In genomic region chr1:66460850-66461249, GRCm38 (mm10) we compare ENCODE assay signal across 22 mouse cellular contexts. TPM values are rescaled to one million over a fixed set of nuclear protein-coding genes. Genes with fewer than 3 reads are reported as not detected.
"Had no signal": no experiment of that assay in that cellular context is flagged by ENCODE, and none has a peak within 500 bp of the region (broad histone marks: within the 10 kb centered on the region; RNA-seq: fewer than 3 reads in every experiment).

No protein-coding gene starts in this region.

- H3K27me3 ChIP-seq: liver, embryonic 13.5 days; megakaryocyte, embryonic 14.5 days; midbrain, embryonic 13.5 days; neural tube, embryonic 13.5 days; stomach, embryonic 15.5 days had no signal

- DNase-seq: kidney, adult 2 months; kidney, postnatal 36 days; layer of hippocampus, postnatal 36 days; liver, embryonic 13.5 days; retina, postnatal 1 day; right cerebral cortex, postnatal 25 days; spleen, adult 18-20 months; thymus, postnatal 25 days had no signal

- H3K9ac ChIP-seq: liver, embryonic 13.5 days; midbrain, embryonic 13.5 days; neural tube, embryonic 13.5 days; stomach, embryonic 15.5 days had no signal

- ATAC-seq: intestine, postnatal 0 days; midbrain, embryonic 13.5 days; midbrain, embryonic 16.5 days had no signal

- H3K4me1 ChIP-seq: liver, embryonic 13.5 days; megakaryocyte, embryonic 14.5 days; midbrain, embryonic 13.5 days; neural tube, embryonic 13.5 days; stomach, embryonic 15.5 days had no signal

- H3K4me3 ChIP-seq: left cerebral cortex, adult 2 months; liver, embryonic 13.5 days; megakaryocyte, embryonic 14.5 days; midbrain, embryonic 10.5 days; midbrain, embryonic 13.5 days; myocyte; neural tube, embryonic 13.5 days; stomach, embryonic 15.5 days had no signal

- H3K9me3 ChIP-seq: liver, embryonic 13.5 days; megakaryocyte, embryonic 14.5 days; midbrain, embryonic 10.5 days; midbrain, embryonic 13.5 days; neural tube, embryonic 13.5 days; stomach, embryonic 15.5 days had no signal

- H3K36me3 ChIP-seq: liver, embryonic 13.5 days; midbrain, embryonic 10.5 days; midbrain, embryonic 13.5 days; neural tube, embryonic 13.5 days; stomach, embryonic 15.5 days had no signal

- H3K4me2 ChIP-seq: liver, embryonic 13.5 days; midbrain, embryonic 13.5 days; neural tube, embryonic 13.5 days; stomach, embryonic 15.5 days had no signal

- H3K27ac ChIP-seq: kidney, postnatal 0 days; left cerebral cortex, adult 2 months; liver, embryonic 13.5 days; midbrain, embryonic 10.5 days; midbrain, embryonic 13.5 days; neural tube, embryonic 13.5 days; stomach, embryonic 15.5 days had no signal

RNA-seq across cellular contexts. Expression of gene Unc80, which starts 7.3 kb away (rescaled TPM):
- total RNA-seq: monocyte, adult 5-6 weeks; neutrophil, adult 5-6 weeks had no signal
- polyA plus RNA-seq: liver, adult 2 months; liver, embryonic 13.5 days; liver, embryonic 16.5 days; myocyte had no signal
